Mouse (Mus musculus) heart, embryonic 14.5 days (tissue): ENCODE measurements around the gene Kirrel. TPM values are rescaled to one million over a fixed set of nuclear protein-coding genes. Genes with fewer than 3 reads are reported as not detected.

Experiments
- ATAC-seq: fragments of 200-750 bp; cut with Nextera tagmentation; 2 replicates; pipeline ENCODE4 v1.8.0; 2017; ENCODE audit warnings: low read depth, moderate TSS enrichment; ENCODE audit not compliant: insufficient number of reproducible peaks, insufficient read depth, low FRiP score
- H3K27ac ChIP-seq, 2 experiments: fragments of 200-500 bp in 1 of 2; fragments of 300-500 bp in 1 of 2; sonication (generic) in 1 of 2; replicated peaks in 1 of 2; 2 replicates each; pipeline ENCODE4 v1.5.1; 2012 to 2014; ENCODE audit warnings: low read depth in 2 of 2, low read length in 2 of 2, control low read depth in 1 of 2, mild to moderate bottlenecking in 1 of 2, mixed read lengths in 1 of 2; ENCODE audit not compliant: control insufficient read depth in 1 of 2, insufficient read depth in 1 of 2
- H3K27me3 ChIP-seq: fragments of 300-500 bp; sonication (generic); 2 replicates; pipeline ENCODE4 v1.6.1; 2014; ENCODE audit warnings: mild to moderate bottlenecking, low read length, control low read depth; ENCODE audit not compliant: control insufficient read depth, insufficient read depth
- H3K36me3 ChIP-seq: fragments of 300-500 bp; sonication (generic); 2 replicates; pipeline ENCODE4 v1.6.1; 2014; ENCODE audit warnings: mild to moderate bottlenecking, control low read depth, low read length, mixed read lengths; ENCODE audit not compliant: control insufficient read depth, insufficient read depth
- H3K4me1 ChIP-seq, 2 experiments: fragments of 200-500 bp in 1 of 2; fragments of 300-500 bp in 1 of 2; sonication (generic) in 1 of 2; 2 replicates each; pipeline ENCODE4 v1.6.1; 2012 to 2014; ENCODE audit warnings: low read length in 2 of 2, control low read depth in 1 of 2, mixed read lengths in 1 of 2; ENCODE audit not compliant: control insufficient read depth in 2 of 2, insufficient read depth in 2 of 2
- H3K4me2 ChIP-seq: fragments of 300-500 bp; sonication (generic); 2 replicates; pipeline ENCODE4 v1.6.1; 2014; ENCODE audit warnings: mild to moderate bottlenecking, low read length
- H3K4me3 ChIP-seq, 2 experiments: fragments of 200-500 bp in 1 of 2; fragments of 300-500 bp in 1 of 2; sonication (generic) in 1 of 2; 2 replicates each; pipeline ENCODE4 v1.5.1; 2012 to 2014; ENCODE audit warnings: low read length in 2 of 2, mild to moderate bottlenecking in 2 of 2, control low read depth in 1 of 2, low read depth in 1 of 2, moderate library complexity in 1 of 2; ENCODE audit not compliant: control insufficient read depth in 1 of 2, insufficient read depth in 1 of 2
- H3K9ac ChIP-seq: fragments of 300-500 bp; sonication (generic); 2 replicates; pipeline ENCODE4 v1.6.1; 2014; ENCODE audit warnings: mild to moderate bottlenecking, low read length
- H3K9me3 ChIP-seq: fragments of 300-500 bp; sonication (generic); 2 replicates; pipeline ENCODE4 v1.6.1; 2016; ENCODE audit warnings: low read length, control low read depth; ENCODE audit not compliant: control insufficient read depth
- WGBS: fragments of 180-500 bp; shearing (Covaris S2); extraction: QIAGEN DNeasy Blood & Tissue Kit; methylation state at CpG from one replicate; pipeline ENCODE4 v1.1.7; 2014; 5-methylcytosine and 5-hydroxymethylcytosine counted together
- polyA plus RNA-seq: library from polyadenylated mRNA; unstranded; fragments of >200 nt; fragmentation: Nextera tagmentation; extraction: Ambion mirVana; gene quantifications from 2 replicates; pipeline ENCODE4 v1.2.1, GENCODE M21; 2014

The Kirrel gene
- 6.1 and 7.3 TPM in 2 replicates for polyA plus RNA-seq

GRCm38 (mm10) chr3:87174096-87174768 lies at the start of gene Kirrel:
Gene Kirrel, minus strand, starts transcription at chr3:87174747.
- Histone ChIP-seq H3K27ac (peak within 1 kb of the TSS; percentile 75 to 82), H3K9ac (peak within 1 kb of the TSS; percentile 91), H3K4me2 (peak within 1 kb of the TSS; percentile 91), H3K36me3 (no peaks in the 10 kb centered on the region), H3K4me3 (peak within 1 kb of the TSS; percentile 74 to 83), H3K27me3 (no peaks in the 10 kb centered on the region; the same call in 1 of the 2 replicates), H3K9me3 (no peaks in the 10 kb centered on the region), H3K4me1 (peaks cover 19 to 38% of the 10 kb centered on the region in 2 experiments)
- peak; percentile 87 for ATAC-seq
- WGBS = under 1% methylated on average over 37 of the region's 45 CpGs

- H3K4me2 ChIP-seq = no peak overlapping the region
- H3K9me3 ChIP-seq = no peaks in the 10 kb centered on the region
- H3K36me3 ChIP-seq = no peaks in the 10 kb centered on the region
- H3K27me3 ChIP-seq = no peaks in the 10 kb centered on the region
- no peak overlapping the region for H3K27ac ChIP-seq
- WGBS = 54% methylated on average over 4 of the region's 4 CpGs
- H3K4me3 ChIP-seq = no peak overlapping the region
- H3K4me1 ChIP-seq = no peaks in the 10 kb centered on the region
- no peak overlapping the region for H3K9ac ChIP-seq
- ATAC-seq = no peak
Measured at GRCm38 (mm10) chr3:87223636-87224035, 49.1 kb upstream of the Kirrel start.

- Histone ChIP-seq H3K9ac (no peak overlapping the region), H3K4me2 (no peak overlapping the region), H3K4me1 (no peaks in the 10 kb centered on the region), H3K27ac (no peak overlapping the region), H3K4me3 (no peak overlapping the region), H3K36me3 (no peaks in the 10 kb centered on the region), H3K27me3 (no peaks in the 10 kb centered on the region), H3K9me3 (no peaks in the 10 kb centered on the region)
- ATAC-seq = no peak
- 77% methylated on average over 5 of the region's 5 CpGs for WGBS
Measured at GRCm38 (mm10) chr3:87222346-87222745, 47.8 kb upstream of the Kirrel start.

- Histone ChIP-seq H3K36me3 (no peaks in the 10 kb centered on the region), H3K27ac (no peak overlapping the region), H3K4me2 (no peak overlapping the region), H3K4me1 (no peaks in the 10 kb centered on the region), H3K9ac (no peak overlapping the region), H3K4me3 (no peak overlapping the region), H3K9me3 (no peaks in the 10 kb centered on the region), H3K27me3 (no peaks in the 10 kb centered on the region)
- 68% methylated on average over 11 of the region's 11 CpGs for WGBS
- ATAC-seq = no peak
Measured at GRCm38 (mm10) chr3:87215176-87215575, 40.6 kb upstream of the Kirrel start.

- Histone ChIP-seq H3K4me2 (no peak overlapping the region), H3K9me3 (no peaks in the 10 kb centered on the region), H3K27ac (no peak overlapping the region), H3K36me3 (no peaks in the 10 kb centered on the region), H3K4me3 (no peak overlapping the region), H3K9ac (no peak overlapping the region), H3K27me3 (no peaks in the 10 kb centered on the region), H3K4me1 (no peaks in the 10 kb centered on the region)
- ATAC-seq = no peak
- 89% methylated on average over 19 of the region's 19 CpGs for WGBS
Measured at GRCm38 (mm10) chr3:87214221-87214864, 39.8 kb upstream of the Kirrel start.

GRCm38 (mm10) chr3:87206336-87207075 lies 32.0 kb upstream of the Kirrel start:
- no peak overlapping the region for H3K4me2 ChIP-seq
- no peaks in the 10 kb centered on the region for H3K9me3 ChIP-seq
- H3K4me3 ChIP-seq = no peak overlapping the region
- H3K4me1 ChIP-seq = no peaks in the 10 kb centered on the region
- no peak overlapping the region for H3K9ac ChIP-seq
- no peak for ATAC-seq
- 79% methylated on average over 5 of the region's 5 CpGs for WGBS
- H3K27ac ChIP-seq = no peak overlapping the region
- H3K36me3 ChIP-seq = no peaks in the 10 kb centered on the region
- H3K27me3 ChIP-seq = no peaks in the 10 kb centered on the region

- H3K9ac ChIP-seq = no peak overlapping the region
- no peak overlapping the region for H3K4me3 ChIP-seq
- no peaks in the 10 kb centered on the region for H3K9me3 ChIP-seq
- 15% methylated on average over 6 of the region's 6 CpGs for WGBS
- H3K36me3 ChIP-seq = no peaks in the 10 kb centered on the region
- peaks cover 0 to 3% of the 10 kb centered on the region in 2 experiments; a peak in 1 of 4 replicates for H3K4me1 ChIP-seq
- no peak for ATAC-seq
- H3K27me3 ChIP-seq = no peaks in the 10 kb centered on the region
- H3K4me2 ChIP-seq = no peak overlapping the region
- no peak overlapping the region for H3K27ac ChIP-seq
Measured at GRCm38 (mm10) chr3:87196637-87197036, 22.1 kb upstream of the Kirrel start.
